Mouse (Mus musculus): ENCODE measurements around the gene Zranb1. TPM values are rescaled to one million over a fixed set of nuclear protein-coding genes. Genes with fewer than 3 reads are reported as not detected.

Zranb1 gene
- total RNA-seq (2021), result 10 to 100 TPM; 31.5 to 37.2 TPM
- 8.2 and 17.6 TPM in 2 replicates for polyA plus RNA-seq (2012; rRNA removed)
- long read RNA-seq, full-length matches to known transcripts, result 5 of 20 reads
- long read RNA-seq, partial matches to known transcripts, result 0 of 20 reads
- long read RNA-seq, other reads (novel, unspliced or antisense), result 15 of 20 reads

DNA sequence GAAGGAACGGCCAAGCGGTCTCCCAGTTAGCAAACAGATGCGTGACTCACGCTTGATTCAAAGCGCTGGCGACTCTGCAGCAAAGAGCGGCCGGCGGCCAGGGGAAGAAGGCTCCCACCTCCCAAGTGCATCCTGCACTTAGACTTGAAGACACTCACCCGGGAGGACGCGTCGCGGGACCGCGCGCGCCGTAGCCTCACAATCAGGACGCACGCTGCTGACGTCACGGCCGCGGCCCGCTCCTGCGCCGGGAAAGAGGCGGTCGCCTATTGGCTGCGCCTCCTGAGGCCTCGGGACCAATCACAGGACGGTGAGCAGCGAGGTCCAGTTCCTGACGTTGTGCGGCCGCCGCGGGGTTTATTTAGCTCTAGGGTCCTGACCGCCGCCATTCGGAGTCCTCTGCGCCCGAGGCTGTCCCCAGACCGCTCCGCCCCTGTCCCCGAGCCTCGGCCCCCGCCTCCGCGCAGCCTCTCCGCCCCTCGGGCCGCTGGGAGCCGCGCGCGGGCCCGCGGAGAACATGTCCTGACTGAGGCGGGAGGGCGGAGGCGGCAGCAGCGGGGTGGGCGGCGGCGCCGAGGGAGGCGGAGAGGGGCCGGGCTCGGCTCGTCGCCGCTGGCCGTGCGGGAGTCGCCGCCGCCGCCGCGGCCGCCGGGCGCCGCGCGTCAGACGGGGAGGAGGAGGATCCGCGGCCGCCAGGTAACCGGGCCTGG is at the start of gene Zranb1:
TSS of gene Zranb1 (plus strand) at position 293 of the 710 bp plus-strand sequence.
- Histone ChIP-seq H3K27ac (peak within 1 kb of the TSS; percentile 96), H3K27me3 (ENCODE audit: control insufficient read depth, insufficient read depth, low read length) (no peaks in the 10 kb centered on the region), H3K79me2 (replicated peaks; ENCODE audit: control insufficient read depth, insufficient read depth, low read length) (peaks cover 2% of the 10 kb centered on the region; the same call in 1 of the 2 replicates), H3K9ac (ENCODE audit: low read depth, low read length) (peak within 1 kb of the TSS; percentile 93), H3K36me3 (ENCODE audit: control insufficient read depth, insufficient read depth, low read length) (peaks cover 6% of the 10 kb centered on the region), H3K4me3 (peak within 1 kb of the TSS; percentile 89), H3K4me1 (ENCODE audit: control insufficient read depth, insufficient read depth, low read length) (peaks cover 2% of the 10 kb centered on the region)
- DNase-seq, result peak; percentile 98 to 99
- intact Hi-C loops (cut with DNase I), result loop anchor here (2.0 to 5.0 kb wide), 3 partner anchors 71 to 191 kb away; partner anchors contain the start of genes Ctbp2, Eef1akmt2 and Fgfr2
- WGBS, result 3% methylated on average over 91 of the region's 93 CpGs
- TF ChIP-seq EP300 (IDR thresholded peaks at IDR 0.05; ENCODE audit: insufficient read depth, low read depth, low read length) (no peak), POLR2A (IDR thresholded peaks at IDR 0.05; ENCODE audit: insufficient read depth, low read depth, low read length) (peak; percentile 85)

DNA sequence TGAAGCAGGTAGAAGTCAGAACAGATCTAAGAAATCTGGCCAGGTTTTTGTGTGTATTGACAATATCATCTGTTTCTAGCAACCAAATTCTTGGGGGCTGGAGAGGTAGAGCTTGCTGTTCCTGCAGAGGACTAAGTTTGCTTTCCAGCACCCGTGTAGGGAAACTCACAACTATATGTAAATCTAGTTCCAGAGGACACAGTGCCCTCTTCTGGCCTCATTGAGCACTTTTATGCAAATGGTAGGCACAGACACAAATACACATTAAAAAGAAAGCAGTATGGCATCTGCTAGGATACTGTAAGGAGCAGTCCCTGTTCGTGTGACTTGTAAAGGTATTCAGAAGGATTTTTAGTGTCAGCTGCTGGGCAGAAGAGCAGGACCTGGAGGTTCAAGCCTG is 48.6 kb upstream of the Zranb1 start:
- TF ChIP-seq POLR2A (IDR thresholded peaks at IDR 0.05; ENCODE audit: insufficient read depth, low read depth, low read length) (no peak), CTCF (IDR thresholded peaks at IDR 0.05) (peak; percentile 58)

DNA sequence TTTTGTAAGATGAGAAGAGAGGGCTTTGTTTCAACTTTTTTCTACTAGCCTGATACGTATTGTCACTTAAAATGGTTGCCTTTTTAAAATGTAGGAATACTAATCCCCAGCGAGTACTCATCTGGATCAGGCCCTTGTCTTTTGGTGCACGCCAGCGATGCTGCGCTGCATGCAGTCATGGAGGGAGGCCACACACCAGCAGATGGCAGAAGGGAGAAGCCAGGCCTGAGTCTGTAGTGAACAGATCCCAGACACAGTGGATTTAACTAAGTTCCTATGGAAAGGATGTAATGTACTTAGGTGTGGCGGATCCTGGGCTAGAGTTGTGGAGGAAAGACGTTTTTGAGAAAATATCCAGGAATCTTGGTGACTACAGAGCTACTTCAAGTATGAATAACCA is 46.9 kb upstream of the Zranb1 start:
- intact Hi-C loops (cut with DNase I), result loop anchor here (5.0 kb wide), 2 partner anchors 88 to 113 kb away; no protein-coding TSS in a partner anchor
- Histone ChIP-seq H3K27ac (no peak overlapping the region), H3K36me3 (ENCODE audit: control insufficient read depth, insufficient read depth, low read length) (peaks cover 5% of the 10 kb centered on the region; the same call in 1 of the 2 replicates), H3K27me3 (ENCODE audit: control insufficient read depth, insufficient read depth, low read length) (no peaks in the 10 kb centered on the region), H3K9ac (ENCODE audit: low read depth, low read length) (no peak overlapping the region), H3K4me3 (no peak overlapping the region), H3K79me2 (replicated peaks; ENCODE audit: control insufficient read depth, insufficient read depth, low read length) (no peaks in the 10 kb centered on the region), H3K4me1 (ENCODE audit: control insufficient read depth, insufficient read depth, low read length) (0 out of 2 replicates have a peak, but pooled peaks cover 2% of the 10 kb centered on the region)
- DNase-seq, result no peak
- WGBS, result 88% methylated on average over 7 of the region's 7 CpGs
- TF ChIP-seq POLR2A (IDR thresholded peaks at IDR 0.05; ENCODE audit: insufficient read depth, low read depth, low read length) (no peak), CTCF (IDR thresholded peaks at IDR 0.05) (peak; percentile 55), EP300 (IDR thresholded peaks at IDR 0.05; ENCODE audit: insufficient read depth, low read depth, low read length) (no peak)

More for the DNA sequence above, 48.6 kb upstream of the Zranb1 start:
- Histone ChIP-seq H3K79me2 (replicated peaks; ENCODE audit: control insufficient read depth, insufficient read depth, low read length) (no peaks in the 10 kb centered on the region), H3K9ac (ENCODE audit: low read depth, low read length) (no peak overlapping the region), H3K27me3 (ENCODE audit: control insufficient read depth, insufficient read depth, low read length) (no peaks in the 10 kb centered on the region), H3K27ac (no peak overlapping the region), H3K4me1 (ENCODE audit: control insufficient read depth, insufficient read depth, low read length) (0 out of 2 replicates have a peak, but pooled peaks cover 2% of the 10 kb centered on the region), H3K36me3 (ENCODE audit: control insufficient read depth, insufficient read depth, low read length) (peaks cover 5% of the 10 kb centered on the region; the same call in 1 of the 2 replicates), H3K4me3 (no peak overlapping the region)
- 70% methylated on average over 2 of the region's 2 CpGs for WGBS
- intact Hi-C loops (cut with DNase I), result loop anchor here (2.0 to 5.0 kb wide), 3 partner anchors 90 to 226 kb away; no protein-coding TSS in a partner anchor
- DNase-seq, result no peak

DNA sequence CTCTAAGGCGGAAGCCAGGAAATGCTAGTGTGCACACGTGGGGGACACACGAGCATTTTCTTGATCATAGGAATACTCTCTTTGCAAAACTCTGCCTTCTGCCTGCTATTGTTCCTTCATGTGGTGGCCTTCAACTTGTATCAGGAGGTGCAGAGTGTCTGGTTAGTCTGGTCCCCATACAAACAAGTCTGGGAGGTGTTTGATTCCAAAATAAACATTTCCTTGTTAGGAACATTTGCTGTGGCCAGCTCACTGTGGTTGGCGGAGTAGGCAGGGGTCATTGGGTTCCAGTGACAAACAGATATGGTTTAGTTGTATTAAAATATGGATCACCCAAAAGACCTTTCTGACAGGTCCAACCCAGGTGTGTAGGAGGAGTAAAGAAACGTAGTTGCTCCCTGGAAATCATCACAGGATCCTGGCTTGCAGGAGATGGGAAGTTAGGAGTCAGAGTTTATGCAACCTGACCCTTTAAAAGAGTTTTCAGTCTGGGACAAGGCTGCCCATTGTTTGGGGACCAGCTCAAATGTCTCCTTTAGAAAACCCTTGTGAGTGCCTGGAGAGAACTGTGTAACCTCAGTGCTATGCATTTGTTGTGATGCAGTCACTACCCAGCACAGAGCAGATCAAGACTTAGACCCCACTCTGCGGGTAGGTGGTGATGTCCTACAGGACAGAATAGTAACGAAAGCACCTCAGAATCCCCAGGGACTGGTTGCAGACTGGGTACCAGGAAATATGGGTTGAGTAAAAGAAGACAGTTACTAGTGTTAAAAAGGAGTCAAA is 43.7 kb upstream of the Zranb1 start:
- no peak overlapping the region for H3K27ac ChIP-seq
- intact Hi-C loops (cut with DNase I), result no loop called here

DNA sequence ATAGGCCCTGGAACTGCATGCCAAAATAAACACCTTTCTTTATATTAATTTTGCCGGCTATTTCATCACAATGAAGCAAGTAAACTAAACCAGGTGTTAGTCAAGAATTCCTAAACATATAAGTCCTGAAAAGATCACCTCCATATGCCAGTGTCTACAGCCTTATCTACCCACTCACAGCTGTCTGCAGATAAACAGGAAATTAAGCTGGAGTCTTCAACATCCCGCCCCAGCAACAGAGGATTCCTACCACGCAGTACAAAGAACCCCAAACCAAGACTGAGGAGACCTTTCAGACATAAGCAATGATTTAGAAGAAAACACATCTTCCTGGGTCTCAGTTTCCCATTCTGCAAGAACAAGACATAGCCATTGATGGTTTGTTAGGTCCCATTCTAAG is 42.9 kb upstream of the Zranb1 start:
- Histone ChIP-seq H3K27ac (no peak overlapping the region), H3K4me3 (no peak overlapping the region), H3K79me2 (replicated peaks; ENCODE audit: control insufficient read depth, insufficient read depth, low read length) (no peaks in the 10 kb centered on the region), H3K4me1 (ENCODE audit: control insufficient read depth, insufficient read depth, low read length) (peaks cover 6% of the 10 kb centered on the region; the same call in 1 of the 2 replicates), H3K27me3 (ENCODE audit: control insufficient read depth, insufficient read depth, low read length) (no peaks in the 10 kb centered on the region), H3K36me3 (ENCODE audit: control insufficient read depth, insufficient read depth, low read length) (no peaks in the 10 kb centered on the region), H3K9ac (ENCODE audit: low read depth, low read length) (no peak overlapping the region)
- DNase-seq, result no peak
- TF ChIP-seq CTCF (IDR thresholded peaks at IDR 0.05), result no peak
- no peak for TF ChIP-seq EP300 (IDR thresholded peaks at IDR 0.05; ENCODE audit: insufficient read depth, low read depth, low read length)
- TF ChIP-seq POLR2A (IDR thresholded peaks at IDR 0.05; ENCODE audit: insufficient read depth, low read depth, low read length), result no peak
- WGBS, result 34% methylated on average over 3 of the region's 3 CpGs
- intact Hi-C loops (cut with DNase I), result no loop called here

More for the DNA sequence above, 43.7 kb upstream of the Zranb1 start:
- Histone ChIP-seq H3K36me3 (ENCODE audit: control insufficient read depth, insufficient read depth, low read length) (no peaks in the 10 kb centered on the region), H3K4me1 (ENCODE audit: control insufficient read depth, insufficient read depth, low read length) (peaks cover 2% of the 10 kb centered on the region; the same call in 1 of the 2 replicates), H3K9ac (ENCODE audit: low read depth, low read length) (no peak overlapping the region), H3K79me2 (replicated peaks; ENCODE audit: control insufficient read depth, insufficient read depth, low read length) (no peaks in the 10 kb centered on the region), H3K27me3 (ENCODE audit: control insufficient read depth, insufficient read depth, low read length) (no peaks in the 10 kb centered on the region), H3K4me3 (no peak overlapping the region)
- no peak for DNase-seq
- TF ChIP-seq CTCF (IDR thresholded peaks at IDR 0.05) (no peak), POLR2A (IDR thresholded peaks at IDR 0.05; ENCODE audit: insufficient read depth, low read depth, low read length) (no peak), EP300 (IDR thresholded peaks at IDR 0.05; ENCODE audit: insufficient read depth, low read depth, low read length) (no peak)
- WGBS, result 53% methylated on average over 7 of the region's 7 CpGs

All from heart, adult 2 months (tissue).